Mouse (Mus musculus) heart, postnatal 0 days (tissue): Measurements from ENCODE around the gene Phospho2. TPM values are rescaled to one million over a fixed set of nuclear protein-coding genes. Genes with fewer than 3 reads are reported as not detected.
A peak's percentile ranks its signal among the peaks of the same experiment; 100 is the strongest.
"Not testable (repeated sequence)": the region's sequence is repeated elsewhere in the genome, so short reads cannot be mapped to it uniquely, and the experiment has no call there.

Experiments
- ATAC-seq: fragments of 200-750 bp; cut with Nextera tagmentation; 2 replicates; pipeline ENCODE4 v1.8.0; 2017; ENCODE audit warnings: low read depth, moderate number of reproducible peaks, moderate library complexity; ENCODE audit not compliant: insufficient read depth
- DNase-seq: peaks from one replicate; pipeline ENCODE4 v3.0.0-alpha.2; 2016; ENCODE audit warnings: low spot score
- H3K27ac ChIP-seq: fragments of 300-500 bp; sonication (generic); 2 replicates; pipeline ENCODE4 v1.5.1; 2014; ENCODE audit warnings: low read depth, mild to moderate bottlenecking
- H3K27me3 ChIP-seq: fragments of 300-500 bp; sonication (generic); 2 replicates; pipeline ENCODE4 v1.6.1; 2014; ENCODE audit warnings: low read length, mixed read lengths; ENCODE audit not compliant: control insufficient read depth, insufficient read depth
- H3K36me3 ChIP-seq: fragments of 300-500 bp; sonication (generic); replicated peaks from 2 replicates; pipeline ENCODE4 v1.6.1; 2014; ENCODE audit warnings: low read length, mixed read lengths; ENCODE audit not compliant: control insufficient read depth, insufficient read depth
- H3K4me1 ChIP-seq: fragments of 300-500 bp; sonication (generic); 2 replicates; pipeline ENCODE4 v1.6.1; 2014; ENCODE audit warnings: antibody characterized with exemption; ENCODE audit not compliant: control insufficient read depth, insufficient read depth
- H3K4me2 ChIP-seq: fragments of 300-500 bp; sonication (generic); 2 replicates; pipeline ENCODE4 v1.6.1; 2014; ENCODE audit warnings: low read depth, mild to moderate bottlenecking, low read length, moderate library complexity
- H3K4me3 ChIP-seq: fragments of 300-500 bp; sonication (generic); 2 replicates; pipeline ENCODE4 v1.5.1; 2014; ENCODE audit warnings: low read depth, low read length
- H3K9ac ChIP-seq: fragments of 300-500 bp; sonication (generic); replicated peaks from 2 replicates; pipeline ENCODE4 v1.6.1; 2014; ENCODE audit warnings: low read depth, low read length, mixed read lengths
- H3K9me3 ChIP-seq: fragments of 300-500 bp; sonication (generic); replicated peaks from 2 replicates; pipeline ENCODE4 v1.6.1; 2016; ENCODE audit warnings: low read length; ENCODE audit not compliant: control insufficient read depth
- CTCF ChIP-seq: IDR thresholded peaks from 2 replicates; pipeline ENCODE4 v1.5.1; 2016; ENCODE audit warnings: antibody characterized with exemption, control low read depth, low read depth
- EP300 ChIP-seq: IDR thresholded peaks from 2 replicates; pipeline ENCODE4 v1.6.1; 2016; ENCODE audit warnings: antibody characterized with exemption, low read depth
- WGBS: fragments of 180-500 bp; shearing (Covaris S2); extraction: QIAGEN DNeasy Blood & Tissue Kit; methylation state at CpG from one replicate; pipeline ENCODE4 v1.1.7; 2014; 5-methylcytosine and 5-hydroxymethylcytosine counted together
- polyA plus RNA-seq: library from polyadenylated mRNA; unstranded; fragments of >200 nt; fragmentation: Nextera tagmentation; extraction: Ambion mirVana; gene quantifications from 2 replicates; pipeline ENCODE4 v1.2.1, GENCODE M21; 2015
- total RNA-seq: library from RNA; depleted of rRNA; stranded (reverse); fragments of >200 nt; gene quantifications from 2 replicates; pipeline ENCODE4 v1.2.3, GENCODE M21; 2014; ENCODE audit warnings: low replicate concordance

The Phospho2 gene
- total and polyA plus RNA-seq, 2 experiments from 2014 or later: 8.8 to 27.1 TPM

GRCm38 (mm10) chr2:69802911-69803312 lies 13.5 kb downstream of the Phospho2 start:
- ATAC-seq: peak; percentile 51; the same call in 1 of the 2 replicates
- Histone ChIP-seq H3K9ac (no peak overlapping the region), H3K4me1 (no peaks in the 10 kb centered on the region), H3K9me3 (no peaks in the 10 kb centered on the region), H3K27me3 (no peaks in the 10 kb centered on the region), H3K27ac (no peak overlapping the region), H3K36me3 (no peaks in the 10 kb centered on the region), H3K4me2 (peak overlapping the region; percentile 23; the same call in 1 of the 2 replicates), H3K4me3 (no peak overlapping the region)
- DNase-seq: peak; percentile 42
- peak; percentile 67 for TF ChIP-seq CTCF
- no peak for TF ChIP-seq EP300
- WGBS: 49% methylated on average over 5 of the region's 5 CpGs

DNA sequence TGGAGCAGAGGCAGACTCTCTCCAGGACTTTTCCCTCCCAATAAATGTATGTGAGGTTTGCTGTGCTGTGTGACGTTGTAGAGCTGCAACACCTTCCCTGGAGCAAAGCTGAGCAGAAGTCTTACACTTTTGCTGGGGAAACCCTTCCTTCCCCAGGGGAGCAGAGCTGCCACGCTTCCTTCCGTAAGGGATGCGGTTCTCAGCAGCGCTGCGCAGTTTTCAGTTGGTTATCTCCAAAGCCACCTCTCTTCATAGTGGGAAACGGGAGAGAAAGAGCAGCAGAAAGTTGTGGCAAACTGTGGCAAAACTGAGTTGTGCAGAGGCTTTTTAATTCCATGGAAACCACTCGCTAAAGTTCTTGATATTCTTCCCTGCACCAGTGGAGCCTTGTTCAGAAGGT lies 14.3 kb downstream of the Phospho2 start:
- H3K9ac ChIP-seq: no peak overlapping the region
- H3K27me3 ChIP-seq: no peaks in the 10 kb centered on the region
- TF ChIP-seq EP300 (no peak), CTCF (no peak)
- H3K4me3 ChIP-seq: no peak overlapping the region
- H3K4me1 ChIP-seq: no peaks in the 10 kb centered on the region
- no peaks in the 10 kb centered on the region for H3K9me3 ChIP-seq
- no peak overlapping the region for H3K27ac ChIP-seq
- DNase-seq (no peak), ATAC-seq (no peak)
- no peaks in the 10 kb centered on the region for H3K36me3 ChIP-seq
- no peak overlapping the region for H3K4me2 ChIP-seq
- WGBS: 62% methylated on average over 8 of the region's 8 CpGs

- H3K4me1 ChIP-seq, H3K4me2 ChIP-seq, H3K36me3 ChIP-seq, H3K9ac ChIP-seq, H3K9me3 ChIP-seq, H3K4me3 ChIP-seq, ATAC-seq, DNase-seq, H3K27ac ChIP-seq, H3K27me3 ChIP-seq: not testable (repeated sequence)
- WGBS: 71% methylated on average over 8 of the region's 9 CpGs
These were observed 15.2 kb downstream of the Phospho2 start for GRCm38 (mm10) chr2:69804663-69805062.

DNA sequence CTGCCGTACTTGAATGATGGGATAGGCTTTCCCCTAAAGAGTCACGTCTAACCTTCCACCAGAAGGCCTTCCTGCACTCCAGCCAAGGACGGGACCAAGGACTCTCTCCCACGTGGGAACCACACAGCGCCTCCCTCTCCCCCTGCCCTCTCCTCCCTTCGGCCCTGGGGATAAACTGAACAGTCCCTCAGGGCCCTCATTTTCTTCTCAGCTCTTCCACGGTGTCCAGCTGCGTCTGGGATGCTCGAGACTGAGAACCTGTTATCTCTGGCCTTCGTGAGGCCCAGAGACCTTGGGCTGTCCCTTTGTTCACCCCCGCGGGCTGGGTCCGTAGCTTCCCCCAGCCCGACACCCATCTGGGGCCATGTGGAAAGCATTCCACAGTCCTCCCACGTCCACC lies 20.7 kb downstream of the Phospho2 start:
- Histone ChIP-seq H3K36me3 (no peaks in the 10 kb centered on the region), H3K27ac (no peak overlapping the region), H3K4me1 (no peaks in the 10 kb centered on the region), H3K9me3 (no peaks in the 10 kb centered on the region), H3K27me3 (no peaks in the 10 kb centered on the region), H3K4me2 (no peak overlapping the region), H3K9ac (no peak overlapping the region), H3K4me3 (no peak overlapping the region)
- 40% methylated on average over 15 of the region's 15 CpGs for WGBS
- DNase-seq (no peak), ATAC-seq (no peak)
- TF ChIP-seq CTCF (no peak), EP300 (no peak)

GRCm38 (mm10) chr2:69811349-69811748 lies 21.9 kb downstream of the Phospho2 start:
- H3K27ac ChIP-seq, DNase-seq, H3K4me3 ChIP-seq, H3K9me3 ChIP-seq, H3K36me3 ChIP-seq, H3K9ac ChIP-seq, H3K27me3 ChIP-seq, H3K4me2 ChIP-seq, H3K4me1 ChIP-seq, ATAC-seq: not testable (repeated sequence)
- 60% methylated on average over 7 of the region's 7 CpGs for WGBS

GRCm38 (mm10) chr2:69816575-69816974 lies 27.2 kb downstream of the Phospho2 start:
- no peaks in the 10 kb centered on the region for H3K9me3 ChIP-seq
- DNase-seq: no peak
- H3K9ac ChIP-seq: no peak overlapping the region
- peak overlapping the region; percentile 55 for H3K27ac ChIP-seq
- 6% methylated on average over 5 of the region's 5 CpGs for WGBS
- H3K4me2 ChIP-seq: 0 out of 2 replicates have a peak overlapping the region, but pooled peaks have one; percentile 11
- H3K4me1 ChIP-seq: 0 out of 2 replicates have a peak, but pooled peaks cover 6% of the 10 kb centered on the region
- H3K4me3 ChIP-seq: no peak overlapping the region
- H3K27me3 ChIP-seq: no peaks in the 10 kb centered on the region
- H3K36me3 ChIP-seq: no peaks in the 10 kb centered on the region
- TF ChIP-seq EP300 (no peak), CTCF (no peak)
- peak; percentile 52; the same call in 1 of the 2 replicates for ATAC-seq
